Comparison of ENCODE assay signal across 21 mouse cellular contexts in the genomic region with DNA sequence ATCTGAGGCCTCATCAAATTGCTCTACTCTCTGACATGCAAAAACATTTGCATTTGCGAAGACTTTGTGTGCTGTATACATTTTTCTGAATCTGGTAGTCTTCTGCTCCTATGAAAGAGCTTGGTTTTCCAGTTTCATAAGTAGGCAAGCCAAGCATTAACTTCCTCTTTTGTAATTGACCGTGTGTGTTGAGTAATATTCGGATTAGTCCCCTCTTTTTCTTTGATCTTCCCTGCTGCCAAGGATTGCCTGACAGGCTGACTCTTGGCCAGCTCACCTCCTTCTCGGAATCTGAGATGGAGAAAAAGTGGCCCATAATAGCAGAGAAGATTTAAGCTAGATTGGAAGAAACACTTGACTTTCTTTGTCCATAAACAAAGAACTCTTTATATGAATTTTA. TPM values are rescaled to one million over a fixed set of nuclear protein-coding genes. Genes with fewer than 3 reads are reported as not detected.
DNase-seq lines count a peak whose midpoint lies in the region; ATAC-seq and TF ChIP-seq lines count a peak whose summit lies in the region.
"Had no signal": no experiment of that assay in that cellular context is flagged by ENCODE, and none has a peak within 500 bp of the region (broad histone marks: within the 10 kb centered on the region; RNA-seq: fewer than 3 reads in every experiment).

No protein-coding gene starts in this region.

- no peaks in the 10 kb centered on the region for H3K36me3 ChIP-seq in liver, adult 2 months (ENCODE audit: control insufficient read depth, insufficient read depth, low read length)
- H3K36me3 ChIP-seq in liver, embryonic 12.5 days = no peaks in the 10 kb centered on the region
- H3K36me3 ChIP-seq in midbrain, embryonic 14.5 days (ENCODE audit: control insufficient read depth, insufficient read depth, low read length) = no peaks in the 10 kb centered on the region
- H3K36me3 ChIP-seq: embryonic facial prominence, embryonic 10.5 days; forebrain, embryonic 10.5 days; heart, embryonic 15.5 days; hindbrain, embryonic 13.5 days had no signal

- H3K9me3 ChIP-seq in liver, embryonic 12.5 days (replicated peaks) = no peaks in the 10 kb centered on the region
- H3K9me3 ChIP-seq in midbrain, embryonic 14.5 days (ENCODE audit: control insufficient read depth, low read length) = no peaks in the 10 kb centered on the region
- H3K9me3 ChIP-seq: embryonic facial prominence, embryonic 10.5 days; forebrain, embryonic 10.5 days; heart, embryonic 15.5 days; hindbrain, embryonic 13.5 days had no signal

- no peaks in the 10 kb centered on the region for H3K79me2 ChIP-seq in liver, adult 2 months (ENCODE audit: control insufficient read depth, insufficient read depth, low read length)

- H3K27me3 ChIP-seq in liver, adult 2 months (ENCODE audit: control insufficient read depth, insufficient read depth, low read length) = no peaks in the 10 kb centered on the region
- no peaks in the 10 kb centered on the region for H3K27me3 ChIP-seq in liver, embryonic 12.5 days (replicated peaks)
- H3K27me3 ChIP-seq in midbrain, embryonic 14.5 days (ENCODE audit: control insufficient read depth, insufficient read depth, low read length) = no peaks in the 10 kb centered on the region
- H3K27me3 ChIP-seq: heart, embryonic 15.5 days; hindbrain, embryonic 13.5 days had no signal

- no peak for TF ChIP-seq CTCF in liver, adult 2 months (IDR thresholded peaks at IDR 0.05; ENCODE audit: low read depth, low read length)

- DNase-seq in liver, adult 2 months (ENCODE audit: extremely low read depth, low read depth, low spot score) = peak; percentile 79
- DNase-seq in adrenal gland, postnatal 14 days = peak; percentile 4
- no peak for DNase-seq in left cerebral cortex, postnatal 14 days (ENCODE audit: low spot score in 2 of 2)
- no peak for DNase-seq in midbrain, embryonic 14.5 days
- DNase-seq: cerebellum, adult 11 months; cerebellum, adult 9-10 months; cerebellum, postnatal 25 days; gastrocnemius, postnatal 36 days; heart, adult 2 months; heart, postnatal 14 days; kidney, adult 11 months had no signal

- no peak overlapping the region for H3K4me3 ChIP-seq in liver, adult 2 months (ENCODE audit: insufficient read depth, low read depth, low read length)
- H3K4me3 ChIP-seq in liver, embryonic 12.5 days = no peak overlapping the region
- H3K4me3 ChIP-seq in midbrain, embryonic 14.5 days (replicated peaks; ENCODE audit: low read depth, low read length) = no peak overlapping the region
- H3K4me3 ChIP-seq: embryonic facial prominence, embryonic 10.5 days; forebrain, embryonic 10.5 days; heart, adult 2 months; heart, embryonic 15.5 days; hindbrain, embryonic 13.5 days had no signal

- H3K4me1 ChIP-seq in liver, adult 2 months (ENCODE audit: control insufficient read depth, insufficient read depth, low read length) = peaks cover 3% of the 10 kb centered on the region; the same call in 1 of the 2 replicates
- no peaks in the 10 kb centered on the region for H3K4me1 ChIP-seq in liver, embryonic 12.5 days
- H3K4me1 ChIP-seq in midbrain, embryonic 14.5 days (ENCODE audit: control insufficient read depth, insufficient read depth, low read length) = no peaks in the 10 kb centered on the region
- H3K4me1 ChIP-seq: embryonic facial prominence, embryonic 10.5 days; forebrain, embryonic 10.5 days; heart, embryonic 15.5 days; hindbrain, embryonic 13.5 days had no signal

- H3K27ac ChIP-seq in liver, adult 2 months (replicated peaks; ENCODE audit: insufficient read depth, low read depth, low read length) = no peak overlapping the region
- H3K27ac ChIP-seq in liver, embryonic 12.5 days = no peak overlapping the region
- no peak overlapping the region for H3K27ac ChIP-seq in midbrain, embryonic 14.5 days (replicated peaks; ENCODE audit: low read depth, low read length)
- H3K27ac ChIP-seq: embryonic facial prominence, embryonic 10.5 days; forebrain, embryonic 10.5 days; heart, adult 2 months; heart, embryonic 15.5 days; hindbrain, embryonic 13.5 days; hindbrain, postnatal 0 days had no signal

- ATAC-seq in liver, embryonic 12.5 days = no peak
- 0 out of 2 replicates have a peak, but pooled peaks have one; percentile 56 for ATAC-seq in common myeloid progenitor, adult 5-6 weeks (replicated peaks; ENCODE audit: low read depth, poor library complexity, severe bottlenecking)
- peak; percentile 51; the same call in 1 of the 2 replicates for ATAC-seq in megakaryocyte, adult 5-6 weeks (ENCODE audit: poor library complexity, severe bottlenecking)
- ATAC-seq in midbrain, embryonic 14.5 days (ENCODE audit: low FRiP score, low TSS enrichment) = no peak
- ATAC-seq: forebrain, embryonic 14.5 days; hindbrain, postnatal 0 days had no signal

- 30% methylated on average over 4 of the region's 4 CpGs for WGBS in liver, adult 2 months
- 49% methylated on average over 4 of the region's 4 CpGs for WGBS in liver, embryonic 12.5 days (ENCODE audit: insufficient replicate concordance)
- WGBS in midbrain, embryonic 14.5 days = 62% methylated on average over 4 of the region's 4 CpGs

- no peak overlapping the region for H3K4me2 ChIP-seq in liver, embryonic 12.5 days
- H3K4me2 ChIP-seq in midbrain, embryonic 14.5 days (ENCODE audit: low read length) = no peak overlapping the region
- H3K4me2 ChIP-seq: heart, embryonic 11.5 days; heart, embryonic 15.5 days; hindbrain, embryonic 13.5 days had no signal

- TF ChIP-seq POLR2A in liver, adult 2 months (IDR thresholded peaks at IDR 0.05; ENCODE audit: extremely low read depth, insufficient read depth, low read length) = no peak

- intact Hi-C loops in left cerebral cortex, postnatal 14 days (cut with DNase I) = no loop called here

- H3K9ac ChIP-seq in liver, adult 2 months (ENCODE audit: low read depth, low read length) = no peak overlapping the region
- no peak overlapping the region for H3K9ac ChIP-seq in liver, embryonic 12.5 days
- no peak overlapping the region for H3K9ac ChIP-seq in midbrain, embryonic 14.5 days (replicated peaks; ENCODE audit: low read length)
- H3K9ac ChIP-seq: heart, embryonic 15.5 days; hindbrain, embryonic 13.5 days had no signal

RNA-seq across cellular contexts. Expression of gene Trim32, which starts 39.3 kb away (rescaled TPM):
- total RNA-seq in liver, adult 2 months (2014; rRNA removed) = 3.0 and 4.8 TPM in 2 replicates
- 8.1 and 8.8 TPM in 2 replicates for polyA plus RNA-seq in liver, adult 2 months (2012; rRNA removed)
- polyA plus RNA-seq in liver, embryonic 12.5 days (2016; fragmentation: Nextera tagmentation; extraction: Ambion mirVana) = 12.3 and 12.5 TPM in 2 replicates
- total RNA-seq in adrenal gland, postnatal 14 days (2021) = 21.4 and 25.5 TPM in 2 replicates
- 15.4 and 35.5 TPM in 2 replicates for total RNA-seq in common myeloid progenitor, adult 5-6 weeks (2017)
- total RNA-seq in megakaryocyte, adult 5-6 weeks (2015) = 1.3 and 2.3 TPM in 2 replicates
- total RNA-seq in megakaryocyte, adult 5-6 weeks (2017) = 2.6 and 3.0 TPM in 2 replicates
- total RNA-seq in left cerebral cortex, postnatal 14 days (2021) = 100 to 1,000 TPM; 227 to 238 TPM
- 159 and 186 TPM in 2 replicates for polyA plus RNA-seq in midbrain, embryonic 14.5 days (2014; fragmentation: Nextera tagmentation; extraction: Ambion mirVana)

Comparison
In these comparisons a context has a peak if more than half of its experiments do, and no peak if none do; other contexts are left out.
1. DNase-seq: peak in liver, adult 2 months (single experiment) and adrenal gland, postnatal 14 days (single experiment); none in left cerebral cortex, postnatal 14 days (0 of 2) and midbrain, embryonic 14.5 days (single experiment).
2. ATAC-seq: peak in common myeloid progenitor, adult 5-6 weeks (single experiment) and megakaryocyte, adult 5-6 weeks (single experiment); none in liver, embryonic 12.5 days (single experiment) and midbrain, embryonic 14.5 days (single experiment).